Mouse (Mus musculus) spleen, adult 2 months (tissue): ENCODE measurements around the gene 1110008P14Rik.

Source experiments
- CTCF ChIP-seq: fragments of 200-500 bp; IDR thresholded peaks from 2 replicates; pipeline ENCODE4 v1.5.1; 2011; ENCODE audit warnings: mild to moderate bottlenecking, inconsistent platforms; ENCODE audit not compliant: insufficient read depth, insufficient read length, insufficient replicate concordance; ENCODE audit errors: extremely low read depth
- POLR2A ChIP-seq: fragments of 200-500 bp; IDR thresholded peaks from 2 replicates; pipeline ENCODE4 v1.6.1; 2011; ENCODE audit warnings: low read depth, low read length, inconsistent platforms

GRCm38 (mm10) chr2:32395484-32395945 lies 13.8 kb upstream of the 1110008P14Rik start, which contains the start of gene Ptges2:
- TF ChIP-seq POLR2A = no peak
- TF ChIP-seq CTCF = no peak
